Mouse (Mus musculus) stomach, embryonic 14.5 days (tissue): ENCODE data around the gene Gm20388. TPM values are rescaled to one million over a fixed set of nuclear protein-coding genes. Genes with fewer than 3 reads are reported as not detected.

Experiments used
- ATAC-seq: fragments of 200-750 bp; cut with Nextera tagmentation; 2 replicates; pipeline ENCODE4 v1.8.0; 2017; ENCODE audit warnings: low read depth, moderate TSS enrichment; ENCODE audit not compliant: insufficient number of reproducible peaks, insufficient read depth, low FRiP score
- H3K27ac ChIP-seq: fragments of 300-500 bp; sonication (generic); 2 replicates; pipeline ENCODE4 v1.5.1; 2014; ENCODE audit warnings: mild to moderate bottlenecking, low read length, moderate library complexity, mixed read lengths
- H3K27me3 ChIP-seq: fragments of 300-500 bp; sonication (generic); 2 replicates; pipeline ENCODE4 v1.6.1; 2014; ENCODE audit warnings: low read length, control low read depth, mixed read lengths; ENCODE audit not compliant: control insufficient read depth, insufficient read depth
- H3K36me3 ChIP-seq: fragments of 300-500 bp; sonication (generic); 2 replicates; pipeline ENCODE4 v1.6.1; 2014; ENCODE audit warnings: mild to moderate bottlenecking, control low read depth, low read length, moderate library complexity, mixed read lengths; ENCODE audit not compliant: control insufficient read depth, insufficient read depth
- H3K4me1 ChIP-seq: fragments of 300-500 bp; sonication (generic); 2 replicates; pipeline ENCODE4 v1.6.1; 2014; ENCODE audit warnings: low read length, control low read depth, mixed read lengths; ENCODE audit not compliant: control insufficient read depth, insufficient read depth
- H3K4me2 ChIP-seq: fragments of 300-500 bp; sonication (generic); replicated peaks from 2 replicates; pipeline ENCODE4 v1.6.1; 2014; ENCODE audit warnings: low read depth, low read length, control low read depth
- H3K4me3 ChIP-seq: fragments of 300-500 bp; sonication (generic); 2 replicates; pipeline ENCODE4 v1.5.1; 2014; ENCODE audit warnings: low read depth, low read length, control low read depth
- H3K9ac ChIP-seq: fragments of 300-500 bp; sonication (generic); replicated peaks from 2 replicates; pipeline ENCODE4 v1.6.1; 2014; ENCODE audit warnings: low read depth, mild to moderate bottlenecking, control low read depth, low read length, moderate library complexity, mixed read lengths
- H3K9me3 ChIP-seq: fragments of 300-500 bp; sonication (generic); 2 replicates; pipeline ENCODE4 v1.6.1; 2016; ENCODE audit warnings: low read depth, low read length, control low read depth; ENCODE audit not compliant: control insufficient read depth
- WGBS: fragments of 180-500 bp; shearing (Covaris S2); extraction: QIAGEN DNeasy Blood & Tissue Kit; methylation state at CpG from one replicate; pipeline ENCODE4 v1.1.7; 2014; 5-methylcytosine and 5-hydroxymethylcytosine counted together
- polyA plus RNA-seq: library from polyadenylated mRNA; unstranded; fragments of >200 nt; fragmentation: Nextera tagmentation; extraction: Ambion mirVana; gene quantifications from 2 replicates; pipeline ENCODE4 v1.2.1, GENCODE M21; 2014

The Gm20388 gene
- polyA plus RNA-seq, 1 experiment from 2014 or later = 11.4 TPM

DNA sequence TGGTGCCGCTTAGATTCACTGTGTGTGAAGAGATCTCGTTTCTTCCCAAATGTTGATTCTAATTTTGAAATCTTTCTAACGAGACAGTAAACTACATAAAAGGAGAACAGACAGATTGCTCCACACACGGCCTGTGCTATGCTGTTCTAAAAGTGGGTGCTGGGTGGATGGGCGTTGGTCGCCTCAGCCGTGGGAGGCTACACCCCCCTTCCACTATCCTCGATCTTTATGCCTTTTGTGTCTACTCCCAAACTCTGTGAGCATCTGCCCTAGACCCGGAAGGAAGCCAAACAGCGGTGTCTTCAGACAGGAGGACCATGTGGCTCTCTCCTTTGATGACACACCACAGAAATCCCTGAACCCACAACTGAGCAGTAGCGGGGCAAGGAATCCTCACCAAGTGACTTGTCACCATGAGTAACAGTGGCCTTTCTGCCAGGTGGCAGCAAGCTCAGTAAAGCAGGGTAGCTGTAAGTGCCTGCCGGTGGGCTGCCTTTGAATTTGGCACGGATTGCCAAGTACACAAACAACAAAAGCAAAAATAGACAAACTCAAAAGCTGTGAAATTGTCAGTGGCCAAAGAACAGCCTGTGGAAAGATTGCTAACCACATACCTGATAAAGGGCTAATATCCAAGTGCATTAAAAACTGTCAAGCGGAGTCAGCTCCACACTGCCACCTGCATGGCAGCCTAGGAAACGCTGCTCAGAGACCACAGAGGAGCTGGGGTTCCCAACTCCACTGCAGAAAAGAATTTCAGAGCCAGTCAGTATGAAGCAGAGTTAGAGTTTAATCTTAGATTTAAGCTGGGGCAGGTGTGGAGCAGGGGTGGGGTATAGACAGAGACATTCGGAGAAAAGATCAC, 3858.1 kb downstream of the Gm20388 start:
- no peak overlapping the region for H3K4me2 ChIP-seq
- H3K4me1 ChIP-seq = 0 out of 2 replicates have a peak, but pooled peaks cover 4% of the 10 kb centered on the region
- no peaks in the 10 kb centered on the region for H3K27me3 ChIP-seq
- 63% methylated on average over 16 of the region's 16 CpGs for WGBS
- no peak overlapping the region for H3K4me3 ChIP-seq
- H3K9ac ChIP-seq = no peak overlapping the region
- no peaks in the 10 kb centered on the region for H3K36me3 ChIP-seq
- no peak for ATAC-seq
- H3K9me3 ChIP-seq = no peaks in the 10 kb centered on the region
- H3K27ac ChIP-seq = no peak overlapping the region

DNA sequence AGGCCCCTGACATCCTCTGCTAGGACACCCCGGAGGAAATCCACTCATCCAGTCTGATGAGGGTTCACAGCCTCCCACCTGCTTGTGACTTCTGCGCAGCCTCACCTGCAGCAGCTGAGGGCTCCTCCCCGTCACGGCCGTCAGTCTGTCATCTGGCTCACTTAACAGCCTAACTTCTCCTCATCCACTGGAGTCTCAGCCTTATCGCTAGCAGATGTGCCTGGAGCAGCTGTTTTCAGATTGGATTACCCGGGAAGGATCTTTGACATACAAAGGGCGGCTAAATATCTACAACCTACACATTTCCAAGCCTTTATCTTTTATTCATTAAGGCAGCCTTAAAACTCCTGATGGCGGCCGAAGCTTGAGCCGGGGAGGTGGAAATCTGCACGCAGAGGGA, 3862.8 kb downstream of the Gm20388 start:
- H3K9ac ChIP-seq = no peak overlapping the region
- no peaks in the 10 kb centered on the region for H3K9me3 ChIP-seq
- no peak overlapping the region for H3K27ac ChIP-seq
- no peaks in the 10 kb centered on the region for H3K36me3 ChIP-seq
- H3K4me1 ChIP-seq = no peaks in the 10 kb centered on the region
- no peak overlapping the region for H3K4me3 ChIP-seq
- WGBS = 68% methylated on average over 12 of the region's 12 CpGs
- no peaks in the 10 kb centered on the region for H3K27me3 ChIP-seq
- no peak for ATAC-seq
- H3K4me2 ChIP-seq = no peak overlapping the region

DNA sequence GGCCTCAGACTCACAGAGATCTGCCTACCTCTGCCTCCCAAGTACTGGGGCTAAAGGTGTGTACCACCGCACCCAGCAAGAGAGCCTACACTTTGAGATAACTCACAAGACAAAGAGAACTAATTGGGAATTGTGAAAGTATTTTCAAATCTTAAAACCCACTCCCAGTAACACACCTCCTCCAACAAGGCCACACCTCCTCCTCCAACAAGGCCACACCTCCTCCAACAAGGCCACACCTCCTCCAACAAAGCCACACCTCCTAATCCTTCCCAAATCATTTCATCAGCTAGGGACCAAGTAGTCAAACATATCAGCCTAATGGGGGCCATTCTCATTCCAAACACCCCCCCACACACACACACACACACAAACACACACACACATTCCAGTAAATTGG, 3863.8 kb downstream of the Gm20388 start:
- Histone ChIP-seq H3K4me2 (no peak overlapping the region), H3K4me1 (no peaks in the 10 kb centered on the region), H3K36me3 (no peaks in the 10 kb centered on the region), H3K27me3 (no peaks in the 10 kb centered on the region), H3K9me3 (no peaks in the 10 kb centered on the region), H3K27ac (no peak overlapping the region), H3K4me3 (no peak overlapping the region), H3K9ac (no peak overlapping the region)
- no peak for ATAC-seq
- 100% methylated on average over 1 of the region's 1 CpGs for WGBS

DNA sequence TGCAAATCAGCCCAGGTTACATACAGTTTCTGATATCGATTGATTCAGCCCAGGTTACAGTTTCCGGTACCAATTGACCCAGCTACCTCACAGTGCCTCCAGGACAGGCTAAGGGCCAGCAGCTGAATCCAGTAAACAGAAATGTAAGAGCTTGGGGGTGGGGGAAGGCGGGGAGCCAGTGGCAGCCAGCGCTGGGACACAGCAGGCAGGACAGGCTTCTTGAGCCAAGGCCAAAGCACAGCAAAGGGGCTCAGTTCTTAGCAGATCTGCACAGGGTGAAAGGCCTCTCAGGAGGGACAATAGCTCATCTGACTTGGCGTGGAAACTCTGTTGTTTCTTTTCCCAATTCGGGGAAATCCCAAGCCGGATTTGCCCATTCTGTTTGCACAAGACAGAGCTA, 3866.7 kb downstream of the Gm20388 start:
- Histone ChIP-seq H3K36me3 (no peaks in the 10 kb centered on the region), H3K27ac (no peak overlapping the region), H3K9me3 (no peaks in the 10 kb centered on the region), H3K4me1 (peaks cover 7% of the 10 kb centered on the region), H3K27me3 (no peaks in the 10 kb centered on the region), H3K4me3 (no peak overlapping the region), H3K9ac (no peak overlapping the region), H3K4me2 (no peak overlapping the region)
- 47% methylated on average over 7 of the region's 7 CpGs for WGBS
- no peak for ATAC-seq

DNA sequence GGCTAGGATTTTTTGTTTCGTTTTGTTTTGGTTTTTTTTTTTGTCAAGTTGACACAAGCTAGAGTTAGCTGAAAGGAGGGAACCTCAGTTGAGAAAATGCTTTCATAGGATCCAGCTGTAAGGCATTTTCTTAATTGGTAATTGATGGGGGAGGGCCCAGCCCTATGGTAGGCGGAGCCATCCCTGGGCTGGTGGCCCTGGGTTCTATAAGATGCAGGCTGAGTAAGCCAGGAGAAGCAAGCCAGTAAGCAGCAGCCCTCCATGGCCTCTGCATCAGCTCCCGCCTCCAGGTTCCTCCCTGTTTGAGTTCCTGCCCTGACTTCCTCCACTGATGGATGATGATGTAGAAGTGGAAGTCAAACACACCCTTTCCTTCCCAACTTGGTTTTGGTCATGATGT, 3869.8 kb downstream of the Gm20388 start:
- Histone ChIP-seq H3K4me2 (no peak overlapping the region), H3K36me3 (no peaks in the 10 kb centered on the region), H3K9ac (no peak overlapping the region), H3K4me1 (peaks cover 12% of the 10 kb centered on the region), H3K4me3 (no peak overlapping the region), H3K9me3 (no peaks in the 10 kb centered on the region), H3K27me3 (no peaks in the 10 kb centered on the region), H3K27ac (no peak overlapping the region)
- no peak for ATAC-seq
- WGBS = 52% methylated on average over 3 of the region's 3 CpGs

DNA sequence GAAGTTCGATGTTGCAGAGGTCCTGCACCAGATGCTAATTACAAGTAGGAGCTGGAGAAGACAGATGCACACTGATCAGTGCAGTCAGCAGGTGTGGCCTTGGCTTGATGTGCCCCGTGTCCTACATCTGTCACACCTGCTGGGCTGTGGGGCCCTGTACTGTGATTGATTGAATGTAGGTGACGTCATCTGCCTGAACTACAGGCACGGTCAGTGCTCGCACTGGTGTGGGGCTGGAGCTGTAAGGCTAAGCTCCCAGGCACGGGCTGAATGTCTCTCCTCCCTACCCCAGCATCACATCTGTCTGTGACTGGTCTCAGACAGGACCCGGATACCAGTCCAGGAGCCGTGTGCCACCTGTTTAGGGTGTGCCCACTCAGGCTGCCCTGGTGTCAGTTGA, 3870.6 kb downstream of the Gm20388 start:
- no peak for ATAC-seq
- no peak overlapping the region for H3K4me2 ChIP-seq

DNA sequence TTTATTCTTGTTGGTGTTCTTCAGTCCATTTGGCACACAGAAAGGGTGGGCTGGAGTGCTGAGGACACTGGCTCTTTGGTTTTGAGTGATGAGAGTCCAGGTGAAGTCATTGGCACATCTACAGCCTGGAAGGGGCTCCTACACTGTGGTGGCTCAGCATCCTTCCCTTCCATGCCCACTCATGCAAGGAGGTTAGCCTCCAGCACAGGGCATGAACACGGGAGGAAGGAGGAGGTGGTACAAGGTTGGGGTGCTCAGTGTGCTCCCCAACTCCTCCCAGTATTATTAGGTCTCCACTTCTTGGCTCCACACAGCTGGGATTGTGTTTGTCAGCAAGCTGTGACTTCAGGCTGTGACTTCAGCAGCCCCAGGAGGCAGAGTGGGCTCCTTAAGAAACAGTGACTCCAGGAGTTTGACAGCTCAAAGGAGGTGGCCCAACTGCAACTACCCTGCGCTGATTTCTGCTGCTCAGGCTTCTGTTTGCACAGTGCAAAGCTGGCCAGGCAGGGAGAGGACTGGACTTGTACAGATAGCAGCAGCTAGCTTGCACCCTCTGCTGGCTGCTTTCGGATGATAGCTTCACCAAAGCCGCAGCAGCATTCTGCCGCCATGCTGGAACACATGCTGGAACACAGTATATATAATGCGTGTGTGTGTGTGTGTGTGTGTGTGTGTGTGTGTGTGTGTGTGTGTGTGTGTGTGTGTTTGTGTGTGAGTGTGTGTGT, 3873.0 kb downstream of the Gm20388 start:
- no peaks in the 10 kb centered on the region for H3K27me3 ChIP-seq
- no peak overlapping the region for H3K27ac ChIP-seq
- H3K9me3 ChIP-seq = no peaks in the 10 kb centered on the region
- 6% methylated on average over 6 of the region's 6 CpGs for WGBS
- no peaks in the 10 kb centered on the region for H3K36me3 ChIP-seq
- peak; percentile 80 for ATAC-seq
- no peak overlapping the region for H3K9ac ChIP-seq
- no peak overlapping the region for H3K4me2 ChIP-seq
- H3K4me1 ChIP-seq = peaks cover 14% of the 10 kb centered on the region
- no peak overlapping the region for H3K4me3 ChIP-seq

More for the DNA sequence above, 3870.6 kb downstream of the Gm20388 start:
- Histone ChIP-seq H3K9ac (no peak overlapping the region), H3K4me1 (peaks cover 12% of the 10 kb centered on the region), H3K36me3 (no peaks in the 10 kb centered on the region), H3K27ac (no peak overlapping the region), H3K4me3 (no peak overlapping the region), H3K9me3 (no peaks in the 10 kb centered on the region), H3K27me3 (no peaks in the 10 kb centered on the region)
- WGBS = 16% methylated on average over 8 of the region's 8 CpGs

DNA sequence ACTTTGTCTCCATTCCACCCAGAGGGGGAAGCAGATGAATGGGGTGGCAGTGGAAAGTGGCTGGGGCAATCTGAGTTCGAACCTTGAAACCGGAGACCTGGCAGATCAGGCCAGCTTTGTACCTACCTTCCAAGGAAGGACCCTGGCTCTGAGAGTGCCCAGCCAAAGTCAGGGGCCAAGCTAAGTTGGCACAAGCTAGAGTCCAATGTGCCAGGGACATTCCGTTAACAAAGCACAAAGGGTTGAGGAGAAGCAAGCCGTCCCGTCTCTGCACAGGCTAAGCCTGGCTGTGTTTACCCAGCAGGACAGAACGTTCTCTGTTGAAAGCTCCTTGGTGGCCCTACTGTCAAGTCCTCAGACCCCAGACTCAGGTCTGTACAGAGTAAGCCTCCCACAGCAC, 3875.5 kb downstream of the Gm20388 start:
- no peaks in the 10 kb centered on the region for H3K9me3 ChIP-seq
- H3K4me1 ChIP-seq = peaks cover 9% of the 10 kb centered on the region
- H3K9ac ChIP-seq = no peak overlapping the region
- no peak overlapping the region for H3K27ac ChIP-seq
- H3K27me3 ChIP-seq = no peaks in the 10 kb centered on the region
- ATAC-seq = no peak
- H3K4me3 ChIP-seq = no peak overlapping the region
- 68% methylated on average over 6 of the region's 6 CpGs for WGBS
- H3K4me2 ChIP-seq = no peak overlapping the region
- H3K36me3 ChIP-seq = no peaks in the 10 kb centered on the region
